Mouse (Mus musculus): Measurements from ENCODE around the gene Rxra. TPM values are rescaled to one million over a fixed set of nuclear protein-coding genes. Genes with fewer than 3 reads are reported as not detected.

The Rxra gene
- total and polyA plus RNA-seq, 2 experiments, result 108 to 313 TPM

DNA sequence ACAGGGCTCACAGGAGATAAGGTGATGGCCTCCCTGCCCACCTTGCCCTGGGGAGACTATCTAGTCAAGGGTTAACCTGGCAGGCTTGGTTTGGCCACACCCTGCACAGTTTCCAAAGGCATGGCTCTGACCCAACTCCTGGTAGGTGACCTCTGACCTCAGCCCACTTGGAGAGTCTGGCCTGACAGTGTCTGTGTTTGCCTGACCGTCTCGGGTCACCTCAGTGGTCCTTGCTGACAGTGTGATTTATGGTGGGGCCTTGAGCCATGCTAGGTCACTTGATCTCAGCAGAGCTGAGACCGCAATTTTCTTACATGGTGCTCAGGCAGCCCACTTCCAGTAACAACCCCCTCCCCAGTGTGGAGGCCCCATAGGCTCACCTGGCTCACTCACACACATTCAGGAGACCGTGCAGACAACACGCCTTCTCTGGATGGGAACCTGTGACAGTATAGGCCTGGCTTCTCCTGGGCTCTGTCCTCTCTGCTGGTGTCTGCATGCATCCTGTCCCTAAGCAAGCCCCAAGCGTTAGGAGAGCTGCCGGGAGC, 96.7 kb downstream of the Rxra start:
- Histone ChIP-seq H3K79me2 (ENCODE audit: control insufficient read depth, insufficient read depth, low read length) (no peaks in the 10 kb centered on the region), H3K36me3 (ENCODE audit: control insufficient read depth, insufficient read depth, low read length) (no peaks in the 10 kb centered on the region), H3K27me3 (ENCODE audit: control insufficient read depth, insufficient read depth, low read length) (no peaks in the 10 kb centered on the region), H3K27ac (replicated peaks; ENCODE audit: insufficient read depth, low read depth, low read length) (no peak overlapping the region), H3K4me3 (ENCODE audit: insufficient read depth, low read depth, low read length) (no peak overlapping the region), H3K9ac (ENCODE audit: low read depth, low read length) (no peak overlapping the region), H3K4me1 (ENCODE audit: control insufficient read depth, insufficient read depth, low read length) (no peaks in the 10 kb centered on the region)
- TF ChIP-seq POLR2A (IDR thresholded peaks at IDR 0.05; ENCODE audit: extremely low read depth, insufficient read depth, low read length) (no peak), CTCF (IDR thresholded peaks at IDR 0.05; ENCODE audit: low read depth, low read length) (no peak)
- DNase-seq (ENCODE audit: extremely low read depth, low read depth, low spot score), result no peak
- WGBS, result 71% methylated on average over 7 of the region's 7 CpGs

DNA sequence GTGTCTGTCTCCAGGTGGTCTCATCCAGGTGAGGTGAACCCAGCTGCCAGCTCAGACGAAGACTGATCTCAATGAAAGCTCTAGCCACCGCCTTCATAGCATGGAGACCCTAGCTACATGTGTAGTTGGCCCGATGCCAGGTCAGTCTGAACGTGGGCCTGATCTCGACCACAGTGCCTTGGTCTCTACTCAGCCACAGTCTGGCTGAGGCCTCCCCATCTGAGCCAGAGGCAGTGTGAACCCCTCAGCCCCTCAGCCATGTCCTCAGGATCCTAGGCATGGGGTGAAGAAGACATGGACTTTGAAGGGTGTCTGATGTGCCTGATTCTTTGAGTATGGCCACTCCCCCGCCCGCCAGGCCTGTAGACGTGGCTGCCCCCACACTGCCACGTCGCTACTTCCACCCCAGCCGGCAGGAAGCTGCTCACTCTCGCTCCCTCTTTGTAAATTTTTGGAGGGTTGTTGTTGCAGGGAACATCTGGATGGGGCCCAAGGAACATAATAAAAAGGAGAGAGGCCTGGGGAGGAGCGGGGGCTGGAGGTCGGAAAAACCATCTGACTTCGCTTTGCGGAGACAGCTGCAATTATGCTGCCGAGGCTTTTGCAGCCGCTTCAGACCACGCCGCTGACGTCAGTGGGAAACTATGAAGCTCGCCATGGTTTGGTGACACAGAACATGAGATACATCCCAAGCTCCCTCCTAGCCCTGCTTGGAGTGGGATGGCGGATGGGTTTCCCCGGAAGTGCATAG, 97.9 kb downstream of the Rxra start:
- Histone ChIP-seq H3K36me3 (ENCODE audit: control insufficient read depth, insufficient read depth, low read length) (no peaks in the 10 kb centered on the region), H3K79me2 (ENCODE audit: control insufficient read depth, insufficient read depth, low read length) (no peaks in the 10 kb centered on the region), H3K4me3 (ENCODE audit: insufficient read depth, low read depth, low read length) (no peak overlapping the region), H3K9ac (ENCODE audit: low read depth, low read length) (no peak overlapping the region), H3K4me1 (ENCODE audit: control insufficient read depth, insufficient read depth, low read length) (no peaks in the 10 kb centered on the region), H3K27me3 (ENCODE audit: control insufficient read depth, insufficient read depth, low read length) (no peaks in the 10 kb centered on the region), H3K27ac (replicated peaks; ENCODE audit: insufficient read depth, low read depth, low read length) (peak overlapping the region; percentile 23)
- WGBS, result 75% methylated on average over 24 of the region's 24 CpGs
- TF ChIP-seq POLR2A (IDR thresholded peaks at IDR 0.05; ENCODE audit: extremely low read depth, insufficient read depth, low read length), result no peak
- no peak for TF ChIP-seq CTCF (IDR thresholded peaks at IDR 0.05; ENCODE audit: low read depth, low read length)
- no peak for DNase-seq (ENCODE audit: extremely low read depth, low read depth, low spot score)

DNA sequence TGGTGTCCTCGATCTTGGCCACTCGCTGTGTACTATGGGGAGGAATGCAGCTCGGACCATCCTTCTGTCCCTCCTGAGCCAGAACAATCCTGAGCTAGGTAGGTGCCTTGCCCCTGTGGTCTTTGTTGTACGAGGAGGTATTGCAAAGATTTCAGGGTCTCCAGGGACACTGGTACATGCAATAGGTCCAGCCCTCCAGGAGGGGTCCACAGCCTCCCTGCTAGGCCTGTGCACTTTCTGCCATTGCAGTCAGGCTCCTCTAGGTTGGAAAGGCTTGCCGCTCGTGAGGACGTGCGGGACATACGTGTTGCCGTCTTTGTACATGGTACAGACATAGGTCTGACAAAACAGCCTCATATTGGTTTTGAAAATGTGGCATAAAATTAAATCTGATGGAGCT, 98.8 kb downstream of the Rxra start:
- TF ChIP-seq CTCF (IDR thresholded peaks at IDR 0.05; ENCODE audit: low read depth, low read length) (no peak), POLR2A (IDR thresholded peaks at IDR 0.05; ENCODE audit: extremely low read depth, insufficient read depth, low read length) (no peak)
- no peak for DNase-seq (ENCODE audit: extremely low read depth, low read depth, low spot score)
- no peaks in the 10 kb centered on the region for H3K4me1 ChIP-seq (ENCODE audit: control insufficient read depth, insufficient read depth, low read length)
- H3K9ac ChIP-seq (ENCODE audit: low read depth, low read length), result no peak overlapping the region
- no peaks in the 10 kb centered on the region for H3K36me3 ChIP-seq (ENCODE audit: control insufficient read depth, insufficient read depth, low read length)
- 95% methylated on average over 10 of the region's 10 CpGs for WGBS
- no peaks in the 10 kb centered on the region for H3K27me3 ChIP-seq (ENCODE audit: control insufficient read depth, insufficient read depth, low read length)
- no peak overlapping the region for H3K27ac ChIP-seq (replicated peaks; ENCODE audit: insufficient read depth, low read depth, low read length)
- H3K79me2 ChIP-seq (ENCODE audit: control insufficient read depth, insufficient read depth, low read length), result no peaks in the 10 kb centered on the region
- no peak overlapping the region for H3K4me3 ChIP-seq (ENCODE audit: insufficient read depth, low read depth, low read length)

DNA sequence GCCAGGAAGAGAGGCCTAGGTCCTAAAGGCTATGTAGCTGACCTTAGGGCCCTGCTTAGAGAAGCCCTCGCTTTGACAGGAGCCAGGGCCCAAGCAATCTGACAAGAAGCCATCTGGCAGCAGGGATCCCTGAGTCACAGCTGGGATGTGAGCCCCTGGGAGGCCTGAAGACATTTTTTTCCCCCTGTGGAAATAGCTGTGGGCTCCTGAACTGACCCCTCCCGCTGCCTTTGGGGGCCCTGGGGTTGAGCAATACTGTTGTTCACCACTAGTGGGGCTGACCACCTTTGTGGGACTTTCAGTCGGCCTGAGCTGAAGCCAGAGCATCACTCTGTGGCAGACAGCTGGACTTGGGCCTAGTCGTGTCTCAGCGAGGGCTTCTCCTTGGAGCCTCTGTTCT, 99.4 kb downstream of the Rxra start:
- H3K27ac ChIP-seq (replicated peaks; ENCODE audit: insufficient read depth, low read depth, low read length), result no peak overlapping the region
- TF ChIP-seq POLR2A (IDR thresholded peaks at IDR 0.05; ENCODE audit: extremely low read depth, insufficient read depth, low read length) (no peak), CTCF (IDR thresholded peaks at IDR 0.05; ENCODE audit: low read depth, low read length) (no peak)
- H3K4me3 ChIP-seq (ENCODE audit: insufficient read depth, low read depth, low read length), result no peak overlapping the region
- H3K9ac ChIP-seq (ENCODE audit: low read depth, low read length), result no peak overlapping the region
- H3K79me2 ChIP-seq (ENCODE audit: control insufficient read depth, insufficient read depth, low read length), result no peaks in the 10 kb centered on the region
- no peaks in the 10 kb centered on the region for H3K4me1 ChIP-seq (ENCODE audit: control insufficient read depth, insufficient read depth, low read length)
- 80% methylated on average over 5 of the region's 5 CpGs for WGBS
- DNase-seq (ENCODE audit: extremely low read depth, low read depth, low spot score), result no peak
- H3K36me3 ChIP-seq (ENCODE audit: control insufficient read depth, insufficient read depth, low read length), result no peaks in the 10 kb centered on the region
- H3K27me3 ChIP-seq (ENCODE audit: control insufficient read depth, insufficient read depth, low read length), result no peaks in the 10 kb centered on the region

DNA sequence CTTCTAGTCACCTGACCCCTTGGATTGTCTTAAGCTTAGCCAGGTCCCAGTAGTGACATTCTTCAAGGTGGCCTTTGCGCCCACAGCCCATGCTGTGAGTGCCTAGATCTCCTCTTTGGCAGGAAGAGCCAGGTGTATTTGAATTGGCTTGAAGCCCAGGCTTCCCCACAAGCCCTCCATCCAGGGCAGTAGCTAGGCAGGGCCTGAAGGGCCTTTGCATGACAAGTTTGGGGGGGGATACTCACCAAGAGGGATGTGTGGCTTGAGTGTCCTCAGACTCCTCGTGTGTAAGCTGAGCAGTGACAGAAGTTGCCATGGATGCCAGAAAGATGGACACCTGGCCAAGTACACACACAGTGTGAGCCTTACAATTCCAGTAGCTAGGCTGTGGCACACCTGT, 101.5 kb downstream of the Rxra start:
- no peak overlapping the region for H3K4me3 ChIP-seq (ENCODE audit: insufficient read depth, low read depth, low read length)
- no peak for DNase-seq (ENCODE audit: extremely low read depth, low read depth, low spot score)
- H3K4me1 ChIP-seq (ENCODE audit: control insufficient read depth, insufficient read depth, low read length), result no peaks in the 10 kb centered on the region
- no peak overlapping the region for H3K27ac ChIP-seq (replicated peaks; ENCODE audit: insufficient read depth, low read depth, low read length)
- H3K9ac ChIP-seq (ENCODE audit: low read depth, low read length), result no peak overlapping the region
- H3K36me3 ChIP-seq (ENCODE audit: control insufficient read depth, insufficient read depth, low read length), result no peaks in the 10 kb centered on the region
- WGBS, result 26% methylated on average over 2 of the region's 2 CpGs
- H3K27me3 ChIP-seq (ENCODE audit: control insufficient read depth, insufficient read depth, low read length), result no peaks in the 10 kb centered on the region
- H3K79me2 ChIP-seq (ENCODE audit: control insufficient read depth, insufficient read depth, low read length), result no peaks in the 10 kb centered on the region
- TF ChIP-seq POLR2A (IDR thresholded peaks at IDR 0.05; ENCODE audit: extremely low read depth, insufficient read depth, low read length) (no peak), CTCF (IDR thresholded peaks at IDR 0.05; ENCODE audit: low read depth, low read length) (no peak)

DNA sequence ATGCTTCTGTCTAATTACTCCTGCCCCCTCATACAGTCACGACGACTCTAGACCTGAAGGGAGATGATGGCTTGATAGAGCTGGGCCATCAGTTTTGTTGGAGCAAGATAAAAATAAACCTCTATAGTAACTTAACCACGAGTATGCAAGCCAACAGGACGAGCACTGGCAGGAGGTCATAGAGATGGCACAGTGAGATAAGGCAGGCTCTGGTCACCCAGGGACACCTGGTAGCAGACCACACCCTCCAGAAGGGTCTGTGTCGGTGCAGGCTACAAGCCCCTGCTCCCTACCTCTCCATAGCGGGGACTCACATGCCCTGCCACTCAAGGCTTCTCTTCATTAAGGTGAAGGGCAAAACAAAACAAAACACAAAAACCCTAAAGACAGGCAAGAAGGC, 102.0 kb downstream of the Rxra start:
- Histone ChIP-seq H3K27me3 (ENCODE audit: control insufficient read depth, insufficient read depth, low read length) (no peaks in the 10 kb centered on the region), H3K36me3 (ENCODE audit: control insufficient read depth, insufficient read depth, low read length) (no peaks in the 10 kb centered on the region), H3K4me1 (ENCODE audit: control insufficient read depth, insufficient read depth, low read length) (no peaks in the 10 kb centered on the region), H3K9ac (ENCODE audit: low read depth, low read length) (no peak overlapping the region), H3K27ac (replicated peaks; ENCODE audit: insufficient read depth, low read depth, low read length) (no peak overlapping the region), H3K79me2 (ENCODE audit: control insufficient read depth, insufficient read depth, low read length) (no peaks in the 10 kb centered on the region), H3K4me3 (ENCODE audit: insufficient read depth, low read depth, low read length) (no peak overlapping the region)
- TF ChIP-seq POLR2A (IDR thresholded peaks at IDR 0.05; ENCODE audit: extremely low read depth, insufficient read depth, low read length) (no peak), CTCF (IDR thresholded peaks at IDR 0.05; ENCODE audit: low read depth, low read length) (no peak)
- WGBS, result 44% methylated on average over 6 of the region's 6 CpGs
- no peak for DNase-seq (ENCODE audit: extremely low read depth, low read depth, low spot score)

All from liver, adult 2 months (tissue).